Mouse (Mus musculus): ENCODE measurements around the gene Tas2r144. TPM values are rescaled to one million over a fixed set of nuclear protein-coding genes. Genes with fewer than 3 reads are reported as not detected.

The Tas2r144 gene
- polyA plus RNA-seq (2016; fragmentation: Nextera tagmentation; extraction: Ambion mirVana): not detected in 2 replicates

GRCm38 (mm10) chr6:42215028-42215427, at the start of gene Tas2r144:
Gene Tas2r144 (plus strand): TSS chr6:42215328.
- Histone ChIP-seq H3K36me3 (no peaks in the 10 kb centered on the region), H3K4me3 (no peak within 1 kb of the TSS), H3K4me2 (replicated peaks) (no peak within 1 kb of the TSS), H3K9ac (replicated peaks) (no peak within 1 kb of the TSS), H3K27ac (replicated peaks) (no peak within 1 kb of the TSS), H3K4me1 (no peaks in the 10 kb centered on the region), H3K27me3 (no peaks in the 10 kb centered on the region), H3K9me3 (no peaks in the 10 kb centered on the region)
- ATAC-seq (ENCODE audit: low FRiP score, low read depth): no peak
- 82% methylated on average over 2 of the region's 2 CpGs for WGBS

GRCm38 (mm10) chr6:42182462-42182861, 32.7 kb upstream of the Tas2r144 start:
- Histone ChIP-seq H3K9ac (replicated peaks) (no peak overlapping the region), H3K4me2 (replicated peaks) (no peak overlapping the region), H3K4me3 (no peak overlapping the region), H3K9me3 (no peaks in the 10 kb centered on the region), H3K36me3 (no peaks in the 10 kb centered on the region), H3K27me3 (no peaks in the 10 kb centered on the region), H3K27ac (replicated peaks) (no peak overlapping the region), H3K4me1 (no peaks in the 10 kb centered on the region)
- 79% methylated on average over 1 of the region's 1 CpGs for WGBS
- ATAC-seq (ENCODE audit: low FRiP score, low read depth): no peak

- 59% methylated on average over 3 of the region's 3 CpGs for WGBS
- no peak overlapping the region for H3K4me3 ChIP-seq
- no peaks in the 10 kb centered on the region for H3K4me1 ChIP-seq
- no peak overlapping the region for H3K9ac ChIP-seq (replicated peaks)
- no peaks in the 10 kb centered on the region for H3K36me3 ChIP-seq
- no peaks in the 10 kb centered on the region for H3K27me3 ChIP-seq
- no peaks in the 10 kb centered on the region for H3K9me3 ChIP-seq
- H3K27ac ChIP-seq (replicated peaks): no peak overlapping the region
- ATAC-seq (ENCODE audit: low FRiP score, low read depth): no peak
- H3K4me2 ChIP-seq (replicated peaks): no peak overlapping the region
Observed at GRCm38 (mm10) chr6:42186230-42186629, 28.9 kb upstream of the Tas2r144 start.

- Histone ChIP-seq H3K4me1 (no peaks in the 10 kb centered on the region), H3K4me2 (replicated peaks) (no peak overlapping the region), H3K27me3 (no peaks in the 10 kb centered on the region), H3K9ac (replicated peaks) (no peak overlapping the region), H3K36me3 (no peaks in the 10 kb centered on the region), H3K9me3 (no peaks in the 10 kb centered on the region), H3K4me3 (no peak overlapping the region), H3K27ac (replicated peaks) (no peak overlapping the region)
- ATAC-seq (ENCODE audit: low FRiP score, low read depth): no peak
- 46% methylated on average over 3 of the region's 3 CpGs for WGBS
Observed at GRCm38 (mm10) chr6:42197710-42198109, 17.4 kb upstream of the Tas2r144 start.

GRCm38 (mm10) chr6:42199498-42199897, 15.6 kb upstream of the Tas2r144 start:
- 88% methylated on average over 1 of the region's 1 CpGs for WGBS
- ATAC-seq (ENCODE audit: low FRiP score, low read depth): no peak
- no peak overlapping the region for H3K27ac ChIP-seq (replicated peaks)
- no peak overlapping the region for H3K9ac ChIP-seq (replicated peaks)
- no peak overlapping the region for H3K4me3 ChIP-seq
- no peaks in the 10 kb centered on the region for H3K36me3 ChIP-seq
- no peaks in the 10 kb centered on the region for H3K4me1 ChIP-seq
- no peaks in the 10 kb centered on the region for H3K27me3 ChIP-seq
- no peaks in the 10 kb centered on the region for H3K9me3 ChIP-seq
- H3K4me2 ChIP-seq (replicated peaks): no peak overlapping the region

GRCm38 (mm10) chr6:42222286-42222685, 7.2 kb downstream of the Tas2r144 start:
- Histone ChIP-seq H3K9me3 (no peaks in the 10 kb centered on the region), H3K9ac (replicated peaks) (no peak overlapping the region), H3K4me3 (no peak overlapping the region), H3K27ac (replicated peaks) (no peak overlapping the region), H3K4me2 (replicated peaks) (no peak overlapping the region), H3K27me3 (no peaks in the 10 kb centered on the region), H3K4me1 (no peaks in the 10 kb centered on the region), H3K36me3 (no peaks in the 10 kb centered on the region)
- 65% methylated on average over 3 of the region's 3 CpGs for WGBS
- ATAC-seq (ENCODE audit: low FRiP score, low read depth): no peak

- 74% methylated on average over 4 of the region's 4 CpGs for WGBS
- H3K4me2 ChIP-seq (replicated peaks): no peak overlapping the region
- H3K9ac ChIP-seq (replicated peaks): no peak overlapping the region
- no peaks in the 10 kb centered on the region for H3K36me3 ChIP-seq
- H3K27me3 ChIP-seq: no peaks in the 10 kb centered on the region
- H3K27ac ChIP-seq (replicated peaks): no peak overlapping the region
- H3K4me3 ChIP-seq: no peak overlapping the region
- ATAC-seq (ENCODE audit: low FRiP score, low read depth): no peak
- no peaks in the 10 kb centered on the region for H3K9me3 ChIP-seq
- no peaks in the 10 kb centered on the region for H3K4me1 ChIP-seq
Observed at GRCm38 (mm10) chr6:42225046-42225445, 9.9 kb downstream of the Tas2r144 start.

- Histone ChIP-seq H3K27me3 (no peaks in the 10 kb centered on the region), H3K4me3 (no peak overlapping the region), H3K4me2 (replicated peaks) (no peak overlapping the region), H3K9ac (replicated peaks) (no peak overlapping the region), H3K27ac (replicated peaks) (no peak overlapping the region), H3K36me3 (no peaks in the 10 kb centered on the region), H3K4me1 (no peaks in the 10 kb centered on the region), H3K9me3 (no peaks in the 10 kb centered on the region)
- peak; percentile 62; the same call in 1 of the 2 replicates for ATAC-seq (ENCODE audit: low FRiP score, low read depth)
- 33% methylated on average over 17 of the region's 17 CpGs for WGBS
Observed at GRCm38 (mm10) chr6:42227240-42228101, 12.3 kb downstream of the Tas2r144 start.

GRCm38 (mm10) chr6:42229610-42230009, 14.5 kb downstream of the Tas2r144 start:
- H3K4me3 ChIP-seq: no peak overlapping the region
- H3K4me1 ChIP-seq: no peaks in the 10 kb centered on the region
- no peaks in the 10 kb centered on the region for H3K27me3 ChIP-seq
- H3K9me3 ChIP-seq: no peaks in the 10 kb centered on the region
- no peak overlapping the region for H3K9ac ChIP-seq (replicated peaks)
- WGBS: 76% methylated on average over 4 of the region's 4 CpGs
- H3K27ac ChIP-seq (replicated peaks): no peak overlapping the region
- H3K4me2 ChIP-seq (replicated peaks): no peak overlapping the region
- ATAC-seq (ENCODE audit: low FRiP score, low read depth): no peak
- H3K36me3 ChIP-seq: no peaks in the 10 kb centered on the region

GRCm38 (mm10) chr6:42231191-42231590, 16.1 kb downstream of the Tas2r144 start:
- Histone ChIP-seq H3K27me3 (no peaks in the 10 kb centered on the region), H3K4me3 (no peak overlapping the region), H3K9me3 (no peaks in the 10 kb centered on the region), H3K36me3 (no peaks in the 10 kb centered on the region), H3K27ac (replicated peaks) (no peak overlapping the region), H3K4me2 (replicated peaks) (no peak overlapping the region), H3K4me1 (no peaks in the 10 kb centered on the region), H3K9ac (replicated peaks) (no peak overlapping the region)
- WGBS: 88% methylated on average over 3 of the region's 3 CpGs
- ATAC-seq (ENCODE audit: low FRiP score, low read depth): no peak

GRCm38 (mm10) chr6:42237276-42237805, 22.2 kb downstream of the Tas2r144 start:
- Histone ChIP-seq H3K4me2 (replicated peaks) (no peak overlapping the region), H3K36me3 (no peaks in the 10 kb centered on the region), H3K27me3 (no peaks in the 10 kb centered on the region), H3K27ac (replicated peaks) (no peak overlapping the region), H3K9ac (replicated peaks) (no peak overlapping the region), H3K4me1 (no peaks in the 10 kb centered on the region), H3K9me3 (no peaks in the 10 kb centered on the region), H3K4me3 (no peak overlapping the region)
- no peak for ATAC-seq (ENCODE audit: low FRiP score, low read depth)
- 69% methylated on average over 6 of the region's 6 CpGs for WGBS

- 79% methylated on average over 6 of the region's 6 CpGs for WGBS
- no peak for ATAC-seq (ENCODE audit: low FRiP score, low read depth)
- no peaks in the 10 kb centered on the region for H3K9me3 ChIP-seq
Observed at GRCm38 (mm10) chr6:42241311-42242045, 26.4 kb downstream of the Tas2r144 start.

More at GRCm38 (mm10) chr6:42241311-42242045, 26.4 kb downstream of the Tas2r144 start:
- Histone ChIP-seq H3K9ac (replicated peaks) (no peak overlapping the region), H3K27me3 (peaks cover 5% of the 10 kb centered on the region), H3K27ac (replicated peaks) (no peak overlapping the region), H3K36me3 (no peaks in the 10 kb centered on the region), H3K4me3 (no peak overlapping the region), H3K4me1 (no peaks in the 10 kb centered on the region), H3K4me2 (replicated peaks) (no peak overlapping the region)
